Mouse (Mus musculus): Measurements from ENCODE around the gene Prpf4.

Prpf4 gene

DNA sequence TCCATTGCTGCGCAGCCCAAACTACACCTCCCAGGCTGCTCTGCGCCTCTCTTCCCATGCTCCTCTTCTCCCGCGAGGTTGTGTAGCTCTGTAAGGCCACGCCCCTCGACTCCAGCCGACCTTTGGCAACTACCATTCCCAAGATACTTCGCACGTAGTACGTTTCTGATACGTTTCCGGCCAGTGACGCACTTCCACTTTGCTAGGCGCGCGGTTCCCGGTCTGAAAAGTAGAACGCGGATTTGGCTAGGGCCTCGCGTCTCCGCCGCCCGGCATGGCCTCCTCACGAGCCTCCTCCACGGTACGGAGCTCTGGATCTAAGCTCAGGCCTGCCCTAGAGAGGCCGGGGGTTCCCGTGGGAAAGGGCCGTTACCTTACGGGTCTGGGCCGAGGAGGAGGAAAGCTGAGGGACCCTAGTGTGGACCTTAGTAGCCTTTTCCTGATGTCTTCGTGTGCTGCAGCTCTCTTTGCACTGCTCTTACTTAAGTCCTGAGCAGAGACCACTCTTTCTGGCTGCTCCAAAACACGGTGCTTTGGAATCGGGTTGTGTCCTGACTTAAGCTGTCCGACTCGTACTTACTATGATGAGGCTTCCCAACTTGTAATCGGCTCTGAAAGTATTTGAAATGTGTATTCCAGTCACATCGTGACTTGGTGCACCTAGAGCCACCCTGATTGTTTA is at the start of gene Prpf4, which contains the start of gene Cdc26:
Gene Prpf4 (plus strand): TSS at position 197 of the 682 bp plus-strand sequence.
Gene Cdc26 (minus strand): TSS at position 42 of the 682 bp plus-strand sequence.
- in situ Hi-C loops (cut with MboI; ENCODE audit: low pct_unique_long_range_greater_than_20kb in 1 of 2, low sequenced_read_pairs in 2 of 2, unreplicated experiment in 1 of 2): no loop called here

DNA sequence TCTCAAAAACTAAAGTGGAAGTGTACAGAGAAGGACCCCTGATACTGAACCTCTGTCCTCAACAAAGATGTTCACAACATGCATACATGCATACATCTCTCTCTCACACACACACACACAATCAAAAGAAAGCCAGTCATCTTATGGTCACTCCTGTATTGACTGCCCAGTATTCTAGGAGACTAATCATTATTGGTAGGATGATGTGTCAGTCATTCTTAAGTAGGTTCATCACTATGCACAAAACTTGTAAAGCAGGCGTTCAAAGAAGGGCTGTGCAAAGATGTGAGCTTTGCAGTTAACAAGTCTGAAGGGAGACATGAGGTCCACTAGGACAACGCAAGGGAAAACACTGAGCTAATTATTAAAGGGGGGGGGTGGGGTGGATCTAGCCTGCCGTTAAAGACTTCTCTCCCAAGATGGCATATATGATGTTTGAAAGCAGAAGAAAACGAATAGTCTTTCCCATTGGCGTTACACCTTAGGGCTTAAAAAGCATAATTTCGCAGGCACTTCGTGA is 49.3 kb upstream of the Prpf4 start:
- in situ Hi-C loops (cut with MboI; ENCODE audit: low pct_unique_long_range_greater_than_20kb in 1 of 2, low sequenced_read_pairs in 2 of 2, unreplicated experiment in 1 of 2): no loop called here

DNA sequence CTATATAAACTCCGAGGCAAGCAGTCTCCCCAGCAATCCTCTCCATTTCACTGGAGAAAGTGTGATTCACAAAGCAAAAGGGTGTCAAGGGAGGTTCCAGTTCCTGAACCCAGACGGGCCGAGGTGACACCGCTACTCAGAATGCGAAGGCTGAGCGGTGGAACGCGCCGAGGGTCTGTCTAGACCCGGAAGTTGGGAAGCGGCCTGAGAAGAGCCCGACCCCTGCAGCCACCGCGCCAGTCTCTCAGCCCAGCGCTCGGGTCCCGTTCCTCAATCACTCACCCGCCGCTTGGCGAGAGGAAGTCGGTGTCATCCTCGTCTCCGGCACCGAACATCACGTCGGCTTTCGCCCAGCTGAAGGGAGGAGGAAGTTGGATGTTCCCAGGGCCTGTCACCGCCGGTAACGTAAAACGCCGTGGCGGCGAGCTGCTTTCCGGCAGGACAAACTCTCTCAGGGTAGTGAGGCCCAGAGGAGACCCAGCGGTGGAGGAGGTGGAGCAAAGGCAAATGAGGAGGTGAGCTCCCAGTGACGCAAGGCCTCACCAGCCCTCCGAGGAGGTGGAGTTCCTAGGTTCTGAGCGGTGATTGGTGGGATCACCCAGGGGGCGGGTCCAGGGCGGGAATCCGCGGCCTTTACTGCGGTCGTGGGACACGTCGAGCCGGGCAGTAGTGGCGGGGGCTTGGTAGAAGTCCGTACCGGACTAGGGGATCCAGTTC is 48.4 kb upstream of the Prpf4 start, which contains the start of the genes Fkbp15 and Slc31a1:
Gene Fkbp15 (minus strand): TSS at position 461 of the 717 bp plus-strand sequence.
Gene Slc31a1 (plus strand): TSS at position 640 of the 717 bp plus-strand sequence.
- in situ Hi-C loops (cut with MboI; ENCODE audit: low pct_unique_long_range_greater_than_20kb in 1 of 2, low sequenced_read_pairs in 2 of 2, unreplicated experiment in 1 of 2): no loop called here

DNA sequence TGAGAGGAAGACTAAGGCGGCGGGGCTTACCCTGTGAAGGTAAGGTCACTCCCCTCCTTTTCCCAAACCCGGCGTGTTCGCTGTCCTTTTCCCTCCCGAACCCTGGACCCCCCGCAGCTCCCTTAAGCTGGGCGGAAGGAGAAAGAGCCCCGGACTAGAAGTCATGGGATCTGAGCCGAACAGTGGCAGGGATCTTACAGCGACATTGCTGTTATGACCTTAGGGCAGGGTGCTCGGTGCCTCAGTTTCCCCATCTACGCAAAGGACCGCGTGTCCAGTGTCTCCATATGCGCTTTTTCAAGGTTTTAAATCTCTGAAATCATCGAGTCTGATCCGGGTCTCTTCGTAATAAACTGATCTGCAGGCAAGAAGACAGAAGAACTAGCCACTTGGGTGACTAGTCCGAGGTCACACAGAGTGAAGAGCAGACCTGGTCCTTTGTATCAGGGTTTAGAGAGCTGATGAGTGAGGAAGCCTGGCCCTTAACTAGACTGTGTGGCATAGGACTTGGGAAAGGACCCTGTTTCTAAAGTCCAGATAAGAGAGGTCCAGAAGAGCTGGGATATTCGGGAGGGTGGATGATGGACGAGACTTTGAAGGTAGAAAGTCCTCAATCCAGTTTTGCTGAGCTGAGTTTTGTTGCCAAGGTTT is 47.7 kb upstream of the Prpf4 start:
- in situ Hi-C loops (cut with MboI; ENCODE audit: low pct_unique_long_range_greater_than_20kb in 1 of 2, low sequenced_read_pairs in 2 of 2, unreplicated experiment in 1 of 2): no loop called here

DNA sequence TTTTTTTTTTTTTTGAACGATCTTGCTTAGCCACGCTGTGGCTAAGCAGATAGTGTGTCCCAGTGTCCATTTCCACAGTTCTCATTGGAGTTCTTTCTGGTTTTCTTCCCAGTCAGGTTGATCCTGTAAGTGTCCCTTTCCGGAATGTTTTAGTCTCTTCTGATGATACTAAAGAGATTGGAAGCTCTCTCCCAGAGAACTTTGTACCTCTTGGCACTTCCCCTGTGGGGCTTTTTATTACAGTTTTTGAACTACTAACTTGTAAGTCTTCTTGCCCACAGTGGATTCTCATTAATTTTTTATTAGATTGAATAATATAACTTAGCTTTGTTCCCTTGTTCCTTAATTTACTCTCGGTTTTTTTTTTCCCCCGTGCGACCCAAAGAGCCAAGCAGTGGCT is 47.0 kb upstream of the Prpf4 start:
- in situ Hi-C loops (cut with MboI; ENCODE audit: low pct_unique_long_range_greater_than_20kb in 1 of 2, low sequenced_read_pairs in 2 of 2, unreplicated experiment in 1 of 2): no loop called here

DNA sequence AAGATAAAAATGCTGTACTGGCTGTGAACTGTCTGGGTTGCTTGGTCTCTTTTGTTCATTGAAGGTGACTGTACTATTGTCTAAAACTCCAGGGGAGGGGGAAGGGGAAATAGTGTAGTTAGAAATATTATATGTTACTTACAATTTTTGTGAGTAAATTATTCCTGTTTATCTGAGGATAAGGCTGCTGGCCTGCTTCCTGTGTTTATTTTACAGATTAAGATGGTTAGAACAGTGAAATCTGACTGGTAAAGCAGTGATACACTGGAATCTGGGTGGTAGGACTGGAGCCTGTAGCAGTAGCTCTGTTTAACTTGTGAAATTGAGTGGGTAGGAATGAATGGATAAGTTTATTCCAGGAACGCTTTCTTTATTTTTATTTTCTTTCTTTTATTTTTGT is 46.6 kb upstream of the Prpf4 start:
- in situ Hi-C loops (cut with MboI; ENCODE audit: low pct_unique_long_range_greater_than_20kb in 1 of 2, low sequenced_read_pairs in 2 of 2, unreplicated experiment in 1 of 2): no loop called here

DNA sequence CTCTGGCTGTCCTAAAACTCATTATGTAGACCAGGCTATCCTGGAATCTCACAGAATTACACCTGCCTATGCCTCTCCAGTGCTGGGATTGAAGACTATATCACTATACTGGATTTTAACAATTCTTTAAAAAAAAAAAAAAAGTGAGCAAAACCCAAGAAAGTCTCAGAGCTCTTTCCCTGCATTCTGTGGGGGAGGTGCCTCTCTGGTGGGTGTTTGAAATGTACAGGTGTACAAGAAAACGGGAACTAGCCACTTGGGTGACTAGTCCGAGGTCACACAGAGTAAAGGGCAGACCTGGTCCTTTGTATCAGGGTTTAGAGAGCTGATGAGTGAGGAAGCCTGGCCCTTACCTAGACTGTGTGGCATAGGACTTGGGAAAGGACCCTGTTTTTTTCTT is 46.2 kb upstream of the Prpf4 start:
- in situ Hi-C loops (cut with MboI; ENCODE audit: low pct_unique_long_range_greater_than_20kb in 1 of 2, low sequenced_read_pairs in 2 of 2, unreplicated experiment in 1 of 2): no loop called here

DNA sequence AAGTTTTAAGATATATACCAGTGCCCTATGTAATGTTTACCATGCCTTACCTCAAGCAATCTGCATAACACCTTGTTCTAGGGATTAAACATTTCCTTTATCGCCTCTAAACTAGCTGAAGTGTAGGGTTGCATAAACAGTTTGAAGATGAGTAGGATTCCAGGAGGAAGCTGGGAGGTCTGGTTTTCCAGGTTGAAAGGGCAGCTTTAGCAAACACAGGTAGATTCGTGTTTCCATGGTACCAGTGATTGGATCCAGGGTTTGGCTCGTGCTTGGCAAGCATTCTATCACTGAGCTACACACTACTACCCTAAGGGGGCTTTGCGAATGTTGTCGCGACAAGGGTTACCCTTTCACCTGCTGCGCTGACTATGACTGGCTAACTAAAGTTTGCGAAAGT is 44.3 kb upstream of the Prpf4 start:
- in situ Hi-C loops (cut with MboI; ENCODE audit: low pct_unique_long_range_greater_than_20kb in 1 of 2, low sequenced_read_pairs in 2 of 2, unreplicated experiment in 1 of 2): no loop called here

DNA sequence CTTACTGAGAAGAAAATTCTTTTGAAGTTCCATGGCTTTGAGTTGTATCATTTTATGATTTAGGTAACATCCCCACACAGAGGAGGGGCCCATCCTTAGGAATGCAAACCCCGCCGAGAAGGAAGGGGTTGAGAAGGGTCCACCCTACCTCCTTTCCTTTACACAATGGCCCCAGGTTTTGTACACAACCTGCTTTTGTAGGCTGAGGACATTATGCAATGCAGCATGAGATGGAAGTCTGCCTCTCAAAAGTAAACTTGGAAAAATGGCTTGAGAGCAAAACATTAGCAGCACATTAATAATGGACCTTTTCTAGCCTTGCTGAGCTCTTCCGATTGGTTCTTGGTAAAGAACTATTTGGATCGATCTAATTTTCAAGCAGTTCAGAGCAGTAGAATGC is 42.3 kb upstream of the Prpf4 start:
- in situ Hi-C loops (cut with MboI; ENCODE audit: low pct_unique_long_range_greater_than_20kb in 1 of 2, low sequenced_read_pairs in 2 of 2, unreplicated experiment in 1 of 2): no loop called here

DNA sequence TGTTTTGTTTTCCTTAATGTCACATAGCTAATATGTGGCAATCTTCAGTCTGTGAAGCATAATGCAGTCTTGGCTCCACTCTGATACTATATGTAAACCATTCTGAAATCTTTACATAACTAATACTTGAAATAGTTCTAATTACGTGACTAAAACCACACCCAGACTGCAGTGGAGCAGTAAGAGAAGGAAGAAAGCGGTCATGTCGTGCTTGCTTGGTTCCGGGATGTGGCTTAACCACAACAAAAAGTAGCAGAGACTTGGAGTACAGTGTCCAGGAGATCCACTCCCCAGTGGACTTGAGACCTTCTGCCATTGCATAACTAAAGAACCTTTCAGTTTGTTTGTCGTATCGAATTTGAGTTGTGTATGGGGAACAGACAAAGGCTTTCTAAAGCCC is 41.0 kb upstream of the Prpf4 start:
- in situ Hi-C loops (cut with MboI; ENCODE audit: low pct_unique_long_range_greater_than_20kb in 1 of 2, low sequenced_read_pairs in 2 of 2, unreplicated experiment in 1 of 2): no loop called here

DNA sequence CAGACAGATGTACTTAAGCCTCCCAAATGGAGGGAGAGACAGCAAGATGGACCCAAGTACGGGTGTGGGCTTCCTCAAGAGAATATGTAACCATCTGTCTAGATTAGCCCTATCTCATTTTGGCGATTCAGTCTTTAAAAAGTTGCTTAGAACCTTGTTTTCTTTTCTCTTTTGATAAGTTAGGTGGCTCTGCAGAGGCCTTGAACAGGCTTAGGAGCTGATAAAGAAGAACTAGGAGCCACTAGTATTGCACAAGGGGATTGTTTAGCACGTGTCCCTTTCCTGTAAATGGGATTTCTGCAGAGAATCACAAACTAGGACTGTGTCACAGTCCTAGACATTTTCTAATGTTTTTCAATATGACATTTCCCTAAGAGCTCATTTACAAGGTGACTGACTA is 39.5 kb upstream of the Prpf4 start:
- in situ Hi-C loops (cut with MboI; ENCODE audit: low pct_unique_long_range_greater_than_20kb in 1 of 2, low sequenced_read_pairs in 2 of 2, unreplicated experiment in 1 of 2): no loop called here

DNA sequence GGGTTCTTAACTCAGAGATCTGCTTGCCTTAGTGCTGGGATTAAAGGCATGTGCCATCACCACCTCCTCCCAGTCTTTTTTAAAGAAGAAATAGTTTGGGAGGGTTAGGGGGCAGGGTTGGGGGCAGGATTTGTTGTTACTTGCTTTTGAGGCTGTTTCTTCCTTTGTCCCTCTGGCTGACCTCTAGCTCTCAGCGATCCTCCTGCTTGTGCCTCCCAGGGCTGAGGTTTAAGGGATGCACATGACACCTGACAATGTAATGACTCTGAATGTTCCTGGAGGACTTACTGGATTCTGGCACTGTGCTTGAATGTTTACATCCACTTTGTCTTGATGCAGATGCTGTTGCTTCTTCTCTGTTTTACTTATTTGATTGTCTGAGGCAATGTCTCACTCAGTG is 36.2 kb upstream of the Prpf4 start:
- in situ Hi-C loops (cut with MboI; ENCODE audit: low pct_unique_long_range_greater_than_20kb in 1 of 2, low sequenced_read_pairs in 2 of 2, unreplicated experiment in 1 of 2): no loop called here

DNA sequence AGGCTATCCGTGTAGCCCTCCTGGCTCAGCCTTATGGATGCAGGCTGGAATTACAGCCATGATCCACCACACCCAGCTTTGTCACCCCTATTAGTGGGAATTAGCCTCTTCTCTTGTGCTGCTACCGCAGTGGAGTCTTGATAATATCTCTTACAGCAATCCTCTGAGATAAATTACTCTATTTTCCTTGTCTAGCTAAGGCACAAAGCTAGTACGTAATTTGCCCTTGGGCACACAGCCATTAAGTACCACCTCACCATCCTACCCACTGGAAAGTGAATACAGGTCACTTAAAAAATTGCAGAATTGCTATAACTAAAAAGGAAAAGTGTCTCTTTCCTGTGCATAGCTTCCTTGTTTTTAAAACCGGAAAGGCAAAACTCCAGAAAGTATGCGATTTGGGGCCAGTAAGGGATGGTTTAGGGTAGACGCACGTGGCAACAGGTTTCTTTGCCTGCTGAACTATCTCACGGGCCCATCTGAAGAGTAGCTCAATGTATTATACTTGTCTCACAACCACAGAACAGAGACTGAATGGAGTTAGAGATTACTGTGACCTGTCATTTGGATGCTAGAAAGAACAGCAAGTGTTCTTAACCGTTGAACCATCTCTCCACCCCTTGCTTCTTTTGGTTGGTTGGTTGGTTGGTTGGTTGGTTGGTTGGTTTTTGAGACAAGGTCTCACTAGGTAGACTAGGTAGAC is 35.6 kb upstream of the Prpf4 start:
- in situ Hi-C loops (cut with MboI; ENCODE audit: low pct_unique_long_range_greater_than_20kb in 1 of 2, low sequenced_read_pairs in 2 of 2, unreplicated experiment in 1 of 2): no loop called here

DNA sequence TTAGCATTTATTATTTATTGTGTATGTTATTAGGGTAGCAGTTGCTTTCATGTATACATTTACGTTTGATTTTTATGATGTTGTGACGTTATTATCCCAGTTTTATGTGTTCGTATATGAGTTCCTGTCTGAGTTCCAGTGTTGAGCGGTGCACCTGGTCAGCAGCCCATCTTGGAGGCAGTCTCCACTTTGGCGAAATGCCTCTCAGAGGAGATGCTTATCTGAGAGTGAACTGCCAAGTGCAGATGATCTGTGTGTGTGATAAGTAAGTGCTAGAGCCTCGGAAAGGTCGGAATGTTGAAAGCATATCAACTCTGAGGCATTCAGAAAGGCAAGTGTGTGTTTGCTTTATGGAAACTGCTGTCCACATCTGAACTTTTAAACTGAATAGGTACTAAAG is 34.9 kb upstream of the Prpf4 start:
- in situ Hi-C loops (cut with MboI; ENCODE audit: low pct_unique_long_range_greater_than_20kb in 1 of 2, low sequenced_read_pairs in 2 of 2, unreplicated experiment in 1 of 2): no loop called here

DNA sequence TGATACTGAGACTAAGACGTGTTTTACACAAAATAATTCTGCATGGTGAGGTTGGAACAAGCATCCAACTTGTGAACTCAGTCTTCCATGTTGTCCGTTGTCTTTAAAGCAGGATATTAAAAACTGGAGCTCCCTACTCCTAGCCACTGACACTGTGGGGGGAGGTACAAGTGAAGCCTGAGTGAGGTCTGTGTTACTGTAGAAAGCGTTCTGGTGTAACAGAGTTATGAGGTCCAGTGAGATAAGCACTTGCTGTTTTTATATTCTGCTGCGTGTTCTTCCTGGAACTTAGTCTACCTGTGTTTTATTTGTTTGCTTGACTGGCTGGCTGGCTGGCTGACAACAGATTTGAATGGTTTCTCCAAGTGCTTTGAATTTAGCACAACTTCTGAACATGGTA is 34.3 kb upstream of the Prpf4 start:
- in situ Hi-C loops (cut with MboI; ENCODE audit: low pct_unique_long_range_greater_than_20kb in 1 of 2, low sequenced_read_pairs in 2 of 2, unreplicated experiment in 1 of 2): no loop called here

DNA sequence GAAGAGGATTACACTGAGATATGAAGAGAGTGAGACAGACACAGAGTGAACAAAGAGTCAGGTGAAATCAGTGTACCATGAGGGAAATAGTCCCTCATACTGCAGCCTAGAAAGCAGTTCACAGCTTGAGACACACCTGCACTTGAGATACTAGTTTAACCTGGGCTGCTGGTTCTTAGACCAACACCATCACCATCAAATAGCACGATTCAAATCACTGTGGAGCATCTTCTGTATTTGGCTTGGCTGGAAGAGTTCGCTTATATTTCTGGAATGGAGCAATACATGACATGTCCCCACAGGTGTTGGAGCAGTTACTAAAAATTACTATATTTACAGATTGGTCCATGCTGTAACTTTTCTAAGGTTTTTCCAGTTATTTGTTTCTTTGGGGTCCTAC is 32.5 kb upstream of the Prpf4 start:
- in situ Hi-C loops (cut with MboI; ENCODE audit: low pct_unique_long_range_greater_than_20kb in 1 of 2, low sequenced_read_pairs in 2 of 2, unreplicated experiment in 1 of 2): no loop called here

DNA sequence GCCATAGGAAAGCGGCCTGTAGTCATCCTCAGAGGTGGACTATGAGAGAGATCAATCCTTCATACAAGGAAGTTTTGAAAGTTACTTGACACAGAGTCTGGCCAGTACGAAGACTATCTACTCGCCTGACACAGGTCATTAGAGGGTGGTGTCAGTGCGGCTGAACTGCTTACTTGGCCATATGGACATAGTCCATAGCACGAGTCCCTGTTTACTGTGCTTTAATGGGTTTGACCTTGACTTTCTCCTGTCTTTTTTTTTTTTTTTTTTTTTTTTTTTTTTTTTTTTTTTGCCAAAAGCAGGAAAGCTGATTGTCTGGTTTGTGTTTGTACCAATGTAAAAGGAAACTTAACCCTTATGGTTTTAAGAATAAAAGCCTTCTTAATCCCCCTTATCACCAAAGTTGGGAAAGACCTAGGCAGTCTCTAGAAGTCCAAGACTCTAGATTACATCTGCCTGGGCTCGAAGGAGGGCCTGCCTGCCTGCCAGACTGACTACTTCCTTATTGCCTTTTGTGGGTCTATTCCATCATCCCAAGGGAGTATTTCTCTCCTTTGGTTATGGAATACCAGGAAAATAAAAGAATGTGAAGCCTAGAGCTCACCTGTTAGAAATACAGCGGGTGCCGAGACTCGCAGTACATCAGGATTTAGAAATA is 28.7 kb upstream of the Prpf4 start:
- in situ Hi-C loops (cut with MboI; ENCODE audit: low pct_unique_long_range_greater_than_20kb in 1 of 2, low sequenced_read_pairs in 2 of 2, unreplicated experiment in 1 of 2): no loop called here

DNA sequence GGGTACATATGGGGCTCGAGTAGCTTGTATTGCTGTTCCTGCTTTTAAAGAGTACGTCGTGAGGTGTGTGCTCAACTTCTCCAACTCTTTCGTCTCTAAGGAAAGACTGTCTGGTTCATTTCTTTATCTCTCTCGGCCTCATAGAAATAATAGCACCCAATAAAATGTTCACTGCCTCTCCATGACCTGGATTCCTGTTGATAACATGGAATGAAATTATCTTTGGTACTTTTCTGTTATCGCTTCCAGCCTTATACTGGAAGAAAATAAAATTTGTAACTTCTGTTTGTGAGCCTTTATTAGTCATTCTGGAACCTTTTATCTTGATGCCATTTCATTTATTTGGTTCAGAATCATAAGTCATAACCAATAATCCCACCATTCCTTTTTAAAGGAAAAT is 25.4 kb upstream of the Prpf4 start:
- in situ Hi-C loops (cut with MboI; ENCODE audit: low pct_unique_long_range_greater_than_20kb in 1 of 2, low sequenced_read_pairs in 2 of 2, unreplicated experiment in 1 of 2): no loop called here

Data from mouse embryonic stem cell (cell line).